Mouse (Mus musculus) spleen, postnatal 4 days (tissue): ENCODE results near the gene Rps6kb2.

ENCODE experiments used
- DNase-seq, 2 experiments: peaks; one replicate each; pipeline ENCODE4 v3.0.0; 2022; ENCODE audit warnings: low spot score in 2 of 2

Gene Rps6kb2

GRCm38 (mm10) chr19:4155223-4156072 is 7.7 kb downstream of the Rps6kb2 start:
- no peak for DNase-seq

DNA sequence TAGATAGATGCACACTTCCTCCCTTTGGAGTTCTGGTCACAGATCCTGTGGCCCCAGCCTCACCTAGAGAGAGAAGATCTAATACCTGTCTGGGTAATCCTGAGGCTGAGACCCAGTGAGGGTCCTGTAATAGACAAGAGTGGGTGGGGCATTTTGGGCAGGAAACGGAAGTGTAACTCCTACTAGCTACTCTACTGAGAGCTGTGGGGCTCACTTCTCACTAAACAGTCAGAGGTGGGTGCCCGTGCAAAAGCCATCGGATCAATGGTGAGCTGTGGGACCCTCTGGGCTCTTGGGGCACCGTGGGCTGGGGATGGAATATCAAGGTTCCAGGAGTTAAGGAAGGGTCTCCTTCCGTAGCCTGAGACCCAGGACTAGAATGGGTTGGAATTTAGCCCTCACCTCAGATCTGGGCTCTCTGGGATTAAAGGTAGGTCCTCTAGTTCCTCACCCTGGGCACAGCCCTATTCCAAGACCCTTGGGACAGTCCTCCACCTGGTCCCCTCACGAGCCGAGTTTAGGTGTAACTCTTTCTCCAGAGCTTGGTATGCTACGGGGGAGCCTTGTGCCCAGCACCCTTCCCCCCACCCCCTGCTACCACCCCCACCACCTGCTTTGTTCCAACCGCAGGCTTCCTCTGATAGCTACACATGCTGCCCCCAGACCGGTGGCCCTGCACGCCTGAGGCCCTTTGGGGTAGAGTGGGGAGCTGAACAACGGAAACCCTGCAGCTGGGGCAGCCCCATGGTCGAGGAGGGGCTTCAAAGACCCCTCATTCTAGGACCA is 8.5 kb downstream of the Rps6kb2 start:
- DNase-seq = peak; percentile 71 to 83

- no peak for DNase-seq
Measured at GRCm38 (mm10) chr19:4153232-4153654, 9.9 kb downstream of the Rps6kb2 start, which contains the start of gene Ptprcap. Ptprcap (plus strand) TSS chr19:4153604.

DNA sequence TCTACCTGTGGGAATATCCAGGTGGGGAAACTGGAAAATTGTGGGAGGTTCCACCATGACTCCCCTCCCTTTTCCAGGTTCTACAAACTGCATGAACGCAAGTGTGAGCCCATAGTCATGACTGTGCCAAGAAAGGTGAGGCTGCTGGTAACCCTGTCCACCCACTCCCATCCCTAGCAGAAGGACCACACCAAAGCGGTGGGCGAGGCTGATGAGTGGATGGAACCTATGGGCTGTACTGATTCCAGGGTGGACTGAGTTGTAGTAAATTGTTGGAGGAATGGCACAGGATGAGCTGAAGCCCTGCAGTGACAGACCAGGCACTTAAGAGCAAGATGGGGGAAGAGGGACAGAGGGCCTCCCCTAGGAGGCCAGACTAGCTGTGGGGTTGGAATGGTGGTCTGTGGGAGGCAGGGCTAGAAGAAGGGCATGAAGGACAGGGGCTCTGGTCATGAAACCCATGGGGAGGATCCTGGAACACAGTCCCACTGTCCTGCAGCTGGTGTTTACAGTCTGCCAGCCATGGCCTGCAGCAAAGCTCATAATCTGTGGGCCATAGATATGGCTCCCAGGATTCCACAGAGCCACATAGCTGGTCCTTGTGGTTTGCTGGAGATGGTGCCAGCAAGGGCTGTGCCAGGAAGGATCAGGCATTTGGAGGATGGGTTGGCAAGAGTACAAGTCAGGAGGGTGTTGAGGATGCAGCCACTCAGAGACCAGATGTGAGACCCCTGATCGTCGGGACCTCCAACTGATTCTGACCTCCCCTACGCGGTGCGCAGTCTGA is 10.5 kb downstream of the Rps6kb2 start:
- DNase-seq = no peak

DNA sequence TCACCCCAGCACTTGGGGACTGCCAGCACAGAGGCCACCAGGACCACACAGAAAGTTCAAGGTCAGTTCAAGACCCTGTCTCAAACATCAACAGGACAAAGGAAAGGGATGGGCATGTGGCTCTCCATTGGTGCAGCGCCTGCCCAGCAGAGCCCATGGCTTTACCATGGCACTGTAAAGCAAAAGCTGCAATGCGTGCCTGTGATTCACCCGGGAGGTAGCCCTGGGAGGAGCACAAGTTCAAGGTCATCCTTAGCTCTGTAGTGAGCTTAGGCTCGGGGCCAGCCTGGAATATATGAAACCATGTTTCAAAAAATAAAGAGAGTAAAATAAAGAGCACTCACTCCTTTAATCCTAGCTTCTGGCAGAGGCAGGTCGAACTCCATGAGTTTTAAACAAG is 11.3 kb downstream of the Rps6kb2 start:
- no peak for DNase-seq

GRCm38 (mm10) chr19:4151488-4151860 is 11.7 kb downstream of the Rps6kb2 start:
- DNase-seq = no peak

- DNase-seq = no peak
Measured at GRCm38 (mm10) chr19:4150567-4151487, 12.3 kb downstream of the Rps6kb2 start.

DNA sequence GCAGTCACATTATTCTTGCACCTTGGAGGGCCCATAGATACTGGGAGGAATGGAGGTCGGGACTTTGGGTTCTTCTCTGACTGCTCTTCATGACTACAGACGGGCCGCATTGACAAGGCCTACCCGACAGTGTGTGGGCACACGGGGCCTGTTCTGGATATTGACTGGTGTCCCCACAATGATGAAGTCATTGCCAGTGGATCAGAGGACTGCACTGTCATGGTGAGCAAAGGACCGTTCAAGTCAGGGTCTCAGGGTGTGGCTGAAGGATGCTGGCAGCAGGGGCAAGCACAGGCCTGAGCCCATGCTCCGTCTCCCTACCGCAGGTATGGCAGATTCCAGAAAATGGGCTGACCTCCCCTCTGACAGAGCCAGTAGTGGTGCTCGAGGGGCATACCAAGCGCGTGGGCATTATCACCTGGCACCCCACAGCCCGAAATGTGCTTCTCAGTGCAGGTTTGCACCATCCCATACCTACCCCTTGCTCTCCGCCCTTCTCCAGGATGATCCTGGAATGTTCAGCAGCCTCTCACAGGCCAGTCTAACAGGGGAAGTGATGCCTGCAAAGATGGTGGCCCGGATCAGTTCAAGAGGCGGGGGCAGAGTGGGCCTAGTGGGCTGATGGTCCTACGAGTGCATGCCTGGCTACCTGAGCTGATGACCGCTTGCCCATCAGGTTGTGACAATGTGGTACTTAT is 13.2 kb downstream of the Rps6kb2 start:
- no peak for DNase-seq

GRCm38 (mm10) chr19:4149283-4149682 is 13.9 kb downstream of the Rps6kb2 start:
- DNase-seq = no peak

- no peak for DNase-seq
Measured at GRCm38 (mm10) chr19:4148819-4149218, 14.3 kb downstream of the Rps6kb2 start.

- DNase-seq = peak; percentile 94 to 98
Measured at GRCm38 (mm10) chr19:4148491-4148806, 14.7 kb downstream of the Rps6kb2 start, which contains the start of gene Coro1b. Coro1b (plus strand) TSS chr19:4148619.

GRCm38 (mm10) chr19:4147782-4148490 is 15.2 kb downstream of the Rps6kb2 start:
- DNase-seq = no peak

DNA sequence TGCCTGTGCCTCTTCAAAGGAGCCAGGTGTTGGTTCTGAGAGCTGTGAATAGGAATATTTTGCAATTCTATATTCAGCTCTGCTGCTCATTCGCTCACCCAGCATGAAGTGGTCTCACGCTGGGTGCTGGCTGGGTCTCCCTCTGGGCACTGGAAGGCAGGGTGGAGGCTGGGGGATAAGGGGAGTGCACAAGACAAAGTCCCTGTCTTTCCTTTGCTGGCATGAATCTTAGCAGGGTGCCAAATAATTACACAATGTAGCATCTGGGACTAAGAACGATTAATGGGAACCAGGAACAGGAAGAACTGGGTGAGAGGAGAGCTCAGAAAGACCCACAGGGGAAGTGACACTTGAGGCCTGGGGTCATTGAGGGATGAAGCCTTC is 16.1 kb downstream of the Rps6kb2 start:
- DNase-seq = no peak

DNA sequence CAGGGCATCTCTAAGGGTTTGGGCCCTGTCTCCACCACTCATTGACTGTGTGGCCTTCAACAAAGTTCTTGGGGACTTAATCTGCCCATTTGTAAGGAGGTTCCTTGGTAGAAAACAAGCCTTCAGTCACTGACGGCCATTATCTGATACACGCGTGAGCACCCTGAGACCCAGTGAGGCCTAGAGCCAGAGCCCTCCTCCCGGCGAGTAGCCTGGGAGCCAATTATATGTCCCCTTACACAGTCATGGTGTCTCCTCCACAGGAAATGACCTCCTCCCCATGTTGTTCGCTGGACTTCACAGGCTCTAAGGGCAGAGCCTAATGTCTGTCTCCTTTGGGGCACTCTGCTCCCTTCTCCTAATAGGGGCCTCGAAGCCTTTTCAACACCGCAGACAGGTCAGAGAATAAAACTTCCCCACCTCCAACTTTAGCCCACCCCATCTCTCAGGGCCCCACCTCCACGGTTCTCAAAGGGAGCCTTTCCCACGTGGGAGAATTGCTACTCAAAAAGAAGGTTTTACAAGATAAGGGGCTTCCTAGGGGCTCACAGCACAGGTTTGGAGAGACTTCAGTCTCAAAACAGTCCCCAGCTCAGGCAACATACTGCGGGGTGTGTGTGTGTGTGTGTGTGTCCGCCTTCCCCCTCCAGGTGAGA is 16.7 kb downstream of the Rps6kb2 start:
- DNase-seq = no peak

GRCm38 (mm10) chr19:4145936-4146335 is 17.2 kb downstream of the Rps6kb2 start:
- DNase-seq = no peak

DNA sequence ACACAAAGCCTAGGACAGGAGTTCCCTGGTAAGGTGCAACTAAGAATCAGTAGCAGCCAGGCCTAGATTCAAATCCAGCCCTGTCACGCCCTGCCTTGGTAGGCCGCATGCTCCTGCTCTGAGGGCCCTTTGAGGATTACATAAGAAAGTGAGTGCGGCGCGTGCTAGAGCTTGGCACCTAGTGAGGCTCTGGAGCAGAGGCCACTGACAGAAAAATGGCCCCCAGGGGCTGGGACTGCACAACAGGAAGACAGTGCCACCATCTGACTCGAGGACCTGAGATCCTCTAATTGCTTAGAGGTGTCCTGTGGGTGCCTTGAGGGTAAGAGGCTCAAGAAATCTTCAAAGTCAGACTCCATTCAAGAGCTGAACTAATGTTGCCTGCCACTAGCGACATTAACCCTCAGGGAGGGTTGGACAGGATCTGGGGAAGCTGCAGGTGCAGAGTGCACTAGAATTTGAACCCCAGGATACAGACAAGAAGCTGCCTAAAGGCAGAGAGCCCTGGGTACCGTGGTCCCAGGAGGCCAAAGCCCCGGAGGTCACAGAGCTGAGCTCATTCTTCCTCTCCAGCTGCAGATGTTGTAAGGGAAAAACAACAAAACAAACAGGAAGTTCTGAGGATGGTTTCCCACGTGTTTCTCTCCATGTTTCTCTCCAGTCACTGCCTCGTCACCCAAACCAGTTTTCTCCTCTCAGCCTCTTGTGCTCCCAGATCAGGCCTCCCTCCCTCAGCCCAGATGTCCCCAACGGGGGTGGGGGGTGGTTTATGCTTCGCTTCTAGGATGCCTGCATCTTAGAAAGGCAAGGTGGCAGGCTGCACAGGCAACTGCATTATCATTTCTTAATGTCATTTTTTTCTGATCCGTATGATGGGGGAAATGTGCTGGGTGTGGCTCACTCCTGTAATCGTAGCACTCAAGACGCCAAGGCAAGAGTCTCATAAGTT is 18.3 kb downstream of the Rps6kb2 start:
- DNase-seq = peak in 1 of 2 experiments; percentile 48

GRCm38 (mm10) chr19:4143759-4144268 is 19.3 kb downstream of the Rps6kb2 start, which contains the start of gene Cabp4:
Cabp4 (minus strand) TSS chr19:4144033.
- no peak for DNase-seq
